Mouse (Mus musculus) CH12.LX (cell line): ENCODE measurements at regions not wholly inside any gene's neighbourhood (a gene's known extent, or its start where the extent isn't known, plus 50 kb on each side); places are given as distances from the start of the nearest gene placed in this dataset.

Experiments
- DNase-seq: peaks from one replicate; pipeline ENCODE4 v3.0.0-alpha.2; 2013; ENCODE audit errors: extremely low read depth
- H3K27ac ChIP-seq: 2 replicates; pipeline ENCODE4 v1.5.1; 2012; ENCODE audit warnings: low read depth, mild to moderate bottlenecking, control low read depth, moderate library complexity; ENCODE audit not compliant: insufficient read depth
- H3K27me3 ChIP-seq: replicated peaks from 2 replicates; pipeline ENCODE3; 2012; ENCODE audit warnings: inconsistent platforms
- H3K36me3 ChIP-seq, 2 experiments: replicated peaks in 1 of 2; 2 replicates each; pipeline versions ENCODE3 to v1.6.1; 2012; ENCODE audit warnings: inconsistent platforms in 1 of 2, low read length in 1 of 2, mild to moderate bottlenecking in 1 of 2, mixed read lengths in 1 of 2, moderate library complexity in 1 of 2; ENCODE audit not compliant: control insufficient read depth in 1 of 2, insufficient read depth in 1 of 2
- H3K4me1 ChIP-seq, 2 experiments: 2 replicates each; pipeline ENCODE4 v1.6.1; 2012; ENCODE audit warnings: inconsistent platforms in 1 of 2, moderate library complexity in 1 of 2; ENCODE audit not compliant: insufficient read depth in 2 of 2, control insufficient read depth in 1 of 2
- H3K4me2 ChIP-seq: 2 replicates; pipeline ENCODE4 v1.6.1; 2012; ENCODE audit warnings: low read depth, mild to moderate bottlenecking, control low read depth; ENCODE audit not compliant: poor library complexity, insufficient read depth, severe bottlenecking
- H3K4me3 ChIP-seq, 3 experiments: fragments of 150-350 bp in 1 of 3; sonication (generic) in 1 of 3; replicated peaks in 1 of 3; 2 replicates each; pipeline versions ENCODE3 to v1.5.1; 2011 to 2012; ENCODE audit warnings: low read depth in 2 of 3, low read length in 2 of 3, mild to moderate bottlenecking in 2 of 3, moderate library complexity in 2 of 3, control low read depth in 1 of 3, improper control_type of control experiment in 1 of 3, inconsistent platforms in 1 of 3, mixed read lengths in 1 of 3; ENCODE audit not compliant: poor library complexity in 1 of 3
- H3K79me2 ChIP-seq: replicated peaks from 2 replicates; pipeline ENCODE4 v1.6.1; 2012; ENCODE audit warnings: mild to moderate bottlenecking, moderate library complexity; ENCODE audit not compliant: control insufficient read depth, poor library complexity, insufficient read depth, severe bottlenecking; ENCODE audit errors: extremely low read depth
- H3K9ac ChIP-seq: 2 replicates; pipeline ENCODE4 v1.6.1; 2012; ENCODE audit warnings: low read depth, mild to moderate bottlenecking, control low read depth, moderate library complexity; ENCODE audit not compliant: insufficient read depth
- H3K9me3 ChIP-seq: replicated peaks from 2 replicates; pipeline ENCODE3; 2012; ENCODE audit warnings: low read length, inconsistent platforms, mixed read lengths
- BHLHE40 ChIP-seq: IDR thresholded peaks from 2 replicates; pipeline ENCODE4 v1.6.1; 2011; ENCODE audit warnings: mild to moderate bottlenecking, low read depth, low read length, improper control_type of control experiment
- CHD2 ChIP-seq: IDR thresholded peaks from 2 replicates; pipeline ENCODE4 v1.6.1; 2011; ENCODE audit warnings: low read length, improper control_type of control experiment
- CTCF ChIP-seq, 2 experiments: IDR thresholded peaks in 1 of 2; conservative IDR thresholded peaks in 1 of 2; 2 replicates each; pipeline ENCODE4 v1.5.1; 2011 to 2012; ENCODE audit warnings: low read depth in 2 of 2, low read length in 2 of 2, improper control_type of control experiment in 1 of 2, inconsistent platforms in 1 of 2, mild to moderate bottlenecking in 1 of 2, moderate library complexity in 1 of 2
- EP300 ChIP-seq: IDR thresholded peaks from 2 replicates; pipeline ENCODE4 v1.6.1; 2011; ENCODE audit warnings: low read length, improper control_type of control experiment
- ETS1 ChIP-seq: conservative IDR thresholded peaks from 2 replicates; pipeline ENCODE4 v1.6.1; 2012; ENCODE audit warnings: low read depth, mild to moderate bottlenecking, inconsistent platforms, low read length, improper control_type of control experiment, moderate library complexity
- GABPA ChIP-seq: IDR thresholded peaks from 2 replicates; pipeline ENCODE4 v1.6.1; 2012; ENCODE audit warnings: low read depth, low read length, improper control_type of control experiment, inconsistent platforms; ENCODE audit not compliant: insufficient replicate concordance
- IRF4 ChIP-seq: IDR thresholded peaks from 2 replicates; pipeline ENCODE4 v1.6.1; 2014; ENCODE audit warnings: low read depth, mild to moderate bottlenecking, inconsistent platforms, low read length, improper control_type of control experiment
- MEF2A ChIP-seq: IDR thresholded peaks from 2 replicates; pipeline ENCODE4 v1.6.1; 2014; ENCODE audit warnings: low read depth, mild to moderate bottlenecking, inconsistent platforms, low read length, improper control_type of control experiment, borderline replicate concordance
- MXI1 ChIP-seq: IDR thresholded peaks from 2 replicates; pipeline ENCODE4 v1.6.1; 2011; ENCODE audit warnings: mild to moderate bottlenecking, low read depth, low read length, improper control_type of control experiment
- NELFE ChIP-seq: IDR thresholded peaks from 2 replicates; pipeline ENCODE4 v1.6.1; 2011; ENCODE audit warnings: low read depth, low read length, improper control_type of control experiment
- PAX5 ChIP-seq: IDR thresholded peaks from 2 replicates; pipeline ENCODE4 v1.6.1; 2012; ENCODE audit warnings: low read length, inconsistent platforms, mixed read lengths
- RAD21 ChIP-seq: IDR thresholded peaks from 2 replicates; pipeline ENCODE4 v1.6.1; 2011; ENCODE audit warnings: low read depth, mild to moderate bottlenecking, low read length, improper control_type of control experiment, moderate library complexity
- SIN3A ChIP-seq: IDR thresholded peaks from 2 replicates; pipeline ENCODE4 v1.6.1; 2012; ENCODE audit warnings: low read length, improper control_type of control experiment, inconsistent platforms
- SMC3 ChIP-seq: IDR thresholded peaks from 2 replicates; pipeline ENCODE4 v1.6.1; 2011; ENCODE audit warnings: low read depth, low read length, improper control_type of control experiment
- TCF12 ChIP-seq: IDR thresholded peaks from 2 replicates; pipeline ENCODE4 v1.6.1; 2014; ENCODE audit warnings: low read depth, mild to moderate bottlenecking, inconsistent platforms, low read length, improper control_type of control experiment
- UBTF ChIP-seq: IDR thresholded peaks from 2 replicates; pipeline ENCODE4 v1.6.1; 2012; ENCODE audit warnings: low read depth, mild to moderate bottlenecking, inconsistent platforms, low read length, improper control_type of control experiment, moderate library complexity
- ZNF384 ChIP-seq: IDR thresholded peaks from 2 replicates; pipeline ENCODE4 v1.6.1; 2012; ENCODE audit warnings: low read depth, low read length, improper control_type of control experiment, inconsistent platforms
- dilution Hi-C: fragments of 300-500 bp; cut with MboI; formaldehyde crosslinking; loops from 2 replicates; pipeline ENCODE4 v1.14.3; 2020; ENCODE audit warnings: low sequenced_read_pairs; ENCODE audit not compliant: extremely low pct_unique_long_range_greater_than_20kb, extremely low pct_ligation_motif_present
- in situ Hi-C: fragments of 300-500 bp; cut with MboI; formaldehyde crosslinking; loops from 3 replicates; pipeline ENCODE4 v1.14.3; 2019; ENCODE audit warnings: low sequenced_read_pairs, low pct_ligation_motif_present, low pct_unique_long_range_greater_than_20kb, mixed read lengths

- Histone ChIP-seq H3K79me2 (no peaks in the 10 kb centered on the region), H3K4me3 (no peak overlapping the region), H3K36me3 (no peaks in the 10 kb centered on the region), H3K4me2 (no peak overlapping the region), H3K27me3 (no peaks in the 10 kb centered on the region), H3K27ac (no peak overlapping the region), H3K4me1 (no peaks in the 10 kb centered on the region), H3K9me3 (peaks cover 86% of the 10 kb centered on the region), H3K9ac (no peak overlapping the region)
- in situ Hi-C loops = no loop called here
- DNase-seq = no peak
- dilution Hi-C loops = no loop called here
- TF ChIP-seq IRF4 (no peak), RAD21 (no peak), GABPA (no peak), ZNF384 (no peak), BHLHE40 (no peak), EP300 (no peak), CHD2 (no peak), PAX5 (no peak), MEF2A (no peak), SIN3A (no peak), MXI1 (no peak)
Measured at GRCm38 (mm10) chr9:101610338-101610737, 251.3 kb upstream of the 9630041A04Rik start.

GRCm38 (mm10) chr9:101602799-101603198 lies 258.8 kb upstream of the 9630041A04Rik start:
- no peak overlapping the region for H3K4me3 ChIP-seq
- DNase-seq = no peak
- no peaks in the 10 kb centered on the region for H3K4me1 ChIP-seq
- no peak overlapping the region for H3K9ac ChIP-seq
- TF ChIP-seq UBTF (no peak), ETS1 (no peak), CTCF (conservative IDR thresholded peaks at IDR 0.05 in 1 of 2, IDR thresholded peaks at IDR 0.05 in 1 of 2; ENCODE audit: low read depth in 2 of 2, low read length in 2 of 2) (no peak)
- no peaks in the 10 kb centered on the region for H3K79me2 ChIP-seq
- dilution Hi-C loops = no loop called here
- in situ Hi-C loops = no loop called here
- H3K9me3 ChIP-seq = peaks cover 76% of the 10 kb centered on the region
- H3K27me3 ChIP-seq = no peaks in the 10 kb centered on the region
- no peak overlapping the region for H3K4me2 ChIP-seq
- H3K36me3 ChIP-seq = no peaks in the 10 kb centered on the region
- H3K27ac ChIP-seq = no peak overlapping the region

GRCm38 (mm10) chr9:101596898-101597297 lies 264.7 kb upstream of the 9630041A04Rik start:
- Histone ChIP-seq H3K9me3 (peaks cover 71% of the 10 kb centered on the region), H3K27me3 (no peaks in the 10 kb centered on the region), H3K9ac (no peak overlapping the region), H3K4me3 (no peak overlapping the region), H3K27ac (no peak overlapping the region), H3K4me1 (no peaks in the 10 kb centered on the region), H3K4me2 (no peak overlapping the region), H3K79me2 (no peaks in the 10 kb centered on the region), H3K36me3 (no peaks in the 10 kb centered on the region)
- in situ Hi-C loops = no loop called here
- TF ChIP-seq TCF12 (no peak), SMC3 (no peak), BHLHE40 (no peak), NELFE (no peak), PAX5 (no peak)
- dilution Hi-C loops = no loop called here
- no peak for DNase-seq
